9 mouse cellular contexts compared by ENCODE assay signal in the genomic region with DNA sequence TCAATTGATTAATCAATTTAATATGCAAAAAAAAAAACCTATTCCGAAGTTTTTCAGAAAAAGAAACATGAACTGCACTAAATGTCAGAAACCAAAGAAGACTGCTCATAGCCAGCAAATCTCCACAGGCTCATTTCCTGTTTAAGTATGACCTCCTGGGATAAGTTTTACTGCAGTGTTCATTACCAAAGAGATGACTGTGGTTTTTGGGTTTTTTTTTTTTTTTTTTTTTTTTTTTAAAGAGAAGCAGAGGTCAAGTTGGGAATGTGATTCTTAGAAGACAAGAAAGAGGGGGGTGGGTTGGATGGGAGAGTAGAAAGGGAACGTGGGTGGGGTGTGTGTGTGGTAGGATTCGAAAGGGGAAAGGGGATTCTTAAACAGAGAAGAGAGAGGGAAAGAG. TPM values are rescaled to one million over a fixed set of nuclear protein-coding genes. Genes with fewer than 3 reads are reported as not detected.
DNase-seq lines count a peak whose midpoint lies in the region; ATAC-seq and TF ChIP-seq lines count a peak whose summit lies in the region.
"Had no signal": no experiment of that assay in that cellular context is flagged by ENCODE, and none has a peak within 500 bp of the region (broad histone marks: within the 10 kb centered on the region; RNA-seq: fewer than 3 reads in every experiment).

No protein-coding gene starts in this region.

- peaks cover 31% of the 10 kb centered on the region for H3K4me1 ChIP-seq in heart, embryonic 13.5 days
- peaks cover 0 to 4% of the 10 kb centered on the region in 2 experiments; a peak in 2 of 4 replicates for H3K4me1 ChIP-seq in ES-E14 (ENCODE audit: control insufficient read depth in 2 of 2, insufficient read depth in 2 of 2, low read length in 2 of 2, poor library complexity in 1 of 2)
- H3K4me1 ChIP-seq in hindbrain, embryonic 11.5 days (replicated peaks; ENCODE audit: control insufficient read depth, insufficient read depth, low read length): no peaks in the 10 kb centered on the region
- peaks cover 21% of the 10 kb centered on the region for H3K4me1 ChIP-seq in midbrain, embryonic 10.5 days

- H3K4me3 ChIP-seq in heart, embryonic 13.5 days: peak overlapping the region; percentile 79
- peak overlapping the region; percentile 75 to 85 for H3K4me3 ChIP-seq in ES-E14 (ENCODE audit: insufficient read depth in 1 of 2, low read depth in 1 of 2, low read length in 2 of 2, poor library complexity in 1 of 2, severe bottlenecking in 1 of 2)
- peak overlapping the region; percentile 84 for H3K4me3 ChIP-seq in hindbrain, embryonic 11.5 days (ENCODE audit: low read depth, low read length)
- peak overlapping the region; percentile 82 for H3K4me3 ChIP-seq in midbrain, embryonic 10.5 days

- H3K27me3 ChIP-seq in heart, embryonic 13.5 days (replicated peaks): no peaks in the 10 kb centered on the region
- H3K27me3 ChIP-seq in hindbrain, embryonic 11.5 days (ENCODE audit: control insufficient read depth, insufficient read depth, low read length): no peaks in the 10 kb centered on the region
- H3K27me3 ChIP-seq in midbrain, embryonic 10.5 days (ENCODE audit: low read depth, poor library complexity, severe bottlenecking): no peaks in the 10 kb centered on the region
- H3K27me3 ChIP-seq: Patski had no signal

- intact Hi-C loops in heart, postnatal 36 days (cut with DNase I): loop anchor here (2.0 kb wide), 1 partner anchor 36 kb away; no protein-coding TSS in a partner anchor

- DNase-seq in heart, postnatal 36 days: no peak
- no peak for DNase-seq in ES-E14 (ENCODE audit: low read depth, low spot score)
- DNase-seq in hindbrain, embryonic 11.5 days (ENCODE audit: low spot score): no peak
- DNase-seq in midbrain, embryonic 10.5 days (ENCODE audit: low spot score): no peak
- no peak for DNase-seq in urinary bladder, adult 18-20 months (ENCODE audit: low spot score in 2 of 2)
- no peak for DNase-seq in embryo, embryonic 9.5 days (ENCODE audit: extremely low spot score)
- no peak for DNase-seq in c-Kit-positive CD71-positive TER-119-positive erythroid progenitor cells, embryonic 14.5 days (ENCODE audit: low spot score)

- WGBS in heart, embryonic 13.5 days: 26% methylated on average over 3 of the region's 3 CpGs
- 31% methylated on average over 3 of the region's 3 CpGs for WGBS in hindbrain, embryonic 11.5 days
- WGBS in midbrain, embryonic 10.5 days: 30% methylated on average over 3 of the region's 3 CpGs

- no peaks in the 10 kb centered on the region for H3K9me3 ChIP-seq in heart, embryonic 13.5 days
- no peaks in the 10 kb centered on the region for H3K9me3 ChIP-seq in ES-E14 (ENCODE audit: control insufficient read depth, insufficient read depth, low read depth, low read length)
- no peaks in the 10 kb centered on the region for H3K9me3 ChIP-seq in hindbrain, embryonic 11.5 days (ENCODE audit: control insufficient read depth, low read length)
- no peaks in the 10 kb centered on the region for H3K9me3 ChIP-seq in midbrain, embryonic 10.5 days (replicated peaks)

- H3K4me2 ChIP-seq in heart, embryonic 13.5 days: peak overlapping the region; percentile 84
- H3K4me2 ChIP-seq in hindbrain, embryonic 11.5 days (replicated peaks; ENCODE audit: low read depth, low read length): peak overlapping the region; percentile 61

- ATAC-seq in heart, embryonic 13.5 days (ENCODE audit: extremely low read depth, insufficient number of reproducible peaks, low FRiP score, low TSS enrichment): no peak
- no peak for ATAC-seq in hindbrain, embryonic 11.5 days (ENCODE audit: low FRiP score)

- H3K9ac ChIP-seq in heart, embryonic 13.5 days: peak overlapping the region; percentile 92
- H3K9ac ChIP-seq in ES-E14 (ENCODE audit: insufficient read depth, low read depth, low read length, poor library complexity, severe bottlenecking): peak overlapping the region; percentile 86; the same call in 1 of the 2 replicates
- peak overlapping the region; percentile 74 for H3K9ac ChIP-seq in hindbrain, embryonic 11.5 days (ENCODE audit: low read depth, low read length)

- peak overlapping the region; percentile 91 for H3K27ac ChIP-seq in heart, embryonic 13.5 days (replicated peaks)
- no peak overlapping the region for H3K27ac ChIP-seq in ES-E14 (ENCODE audit: insufficient read depth, low read depth, low read length, poor library complexity, severe bottlenecking)
- H3K27ac ChIP-seq in hindbrain, embryonic 11.5 days (ENCODE audit: low read depth, low read length): no peak overlapping the region
- H3K27ac ChIP-seq in midbrain, embryonic 10.5 days (replicated peaks): no peak overlapping the region; the same call in 1 of the 2 replicates

- in situ Hi-C loops in ES-E14 (cut with MboI; ENCODE audit: low sequenced_read_pairs in 2 of 2, unreplicated experiment in 2 of 2): no loop called here

- H3K36me3 ChIP-seq in heart, embryonic 13.5 days: no peaks in the 10 kb centered on the region
- no peaks in the 10 kb centered on the region for H3K36me3 ChIP-seq in ES-E14 (ENCODE audit: control insufficient read depth, insufficient read depth, low read length, poor library complexity, severe bottlenecking)
- no peaks in the 10 kb centered on the region for H3K36me3 ChIP-seq in hindbrain, embryonic 11.5 days (ENCODE audit: control insufficient read depth, insufficient read depth, low read length)
- no peaks in the 10 kb centered on the region for H3K36me3 ChIP-seq in midbrain, embryonic 10.5 days

TF ChIP-seq in ES-E14, 5 proteins besides CTCF, POLR2A, EP300 and RAD21:
- no peak for TF ChIP-seq MAFK (IDR thresholded peaks at IDR 0.05; ENCODE audit: insufficient read depth, low read depth, low read length)
- no peak for TF ChIP-seq ZC3H11A (IDR thresholded peaks at IDR 0.05; ENCODE audit: borderline replicate concordance, low read depth, low read length)
- no peak for TF ChIP-seq ZNF384 (IDR thresholded peaks at IDR 0.05; ENCODE audit: low read depth, low read length)
- TF ChIP-seq CHD2 (IDR thresholded peaks at IDR 0.05; ENCODE audit: low read depth, low read length): no peak
- no peak for TF ChIP-seq HCFC1 (IDR thresholded peaks at IDR 0.05; ENCODE audit: borderline replicate concordance, insufficient read depth, low read length)

RNA-seq across cellular contexts. Expression of gene Tmod3, which starts 1.1 kb away (rescaled TPM):
- 63.8 and 70.0 TPM in 2 replicates for polyA plus RNA-seq in heart, embryonic 13.5 days (2015; fragmentation: Nextera tagmentation; extraction: Ambion mirVana)
- 10 to 100 TPM; 65.4 to 68.9 TPM for total RNA-seq in heart, postnatal 36 days (2021)
- 23.6 and 36.4 TPM in 2 replicates for total RNA-seq in ES-E14 (2012; rRNA removed)
- polyA plus RNA-seq in hindbrain, embryonic 11.5 days (2014; fragmentation: Nextera tagmentation; extraction: Ambion mirVana): 96.9 and 110 TPM in 2 replicates
- polyA plus RNA-seq in midbrain, embryonic 10.5 days (2016; fragmentation: Nextera tagmentation; extraction: Ambion mirVana): 90.8 and 95.5 TPM in 2 replicates

RNA-seq across cellular contexts. Expression of gene Tmod2, which starts 52.8 kb away (rescaled TPM):
- polyA plus RNA-seq in heart, embryonic 13.5 days (2015; fragmentation: Nextera tagmentation; extraction: Ambion mirVana): 4.7 and 5.0 TPM in 2 replicates
- total RNA-seq in heart, postnatal 36 days (2021): 1 to 10 TPM; 3.8 to 4.8 TPM
- 6.1 and 6.3 TPM in 2 replicates for total RNA-seq in ES-E14 (2012; rRNA removed)
- polyA plus RNA-seq in hindbrain, embryonic 11.5 days (2014; fragmentation: Nextera tagmentation; extraction: Ambion mirVana): 67.7 and 75.7 TPM in 2 replicates
- 39.1 and 52.2 TPM in 2 replicates for polyA plus RNA-seq in midbrain, embryonic 10.5 days (2016; fragmentation: Nextera tagmentation; extraction: Ambion mirVana)
